Mouse (Mus musculus): ENCODE measurements around the gene Atp2b2. TPM values are rescaled to one million over a fixed set of nuclear protein-coding genes. Genes with fewer than 3 reads are reported as not detected.

Gene Atp2b2
- polyA plus RNA-seq, 1 experiment from 2014 or later, result 0.12 TPM

DNA sequence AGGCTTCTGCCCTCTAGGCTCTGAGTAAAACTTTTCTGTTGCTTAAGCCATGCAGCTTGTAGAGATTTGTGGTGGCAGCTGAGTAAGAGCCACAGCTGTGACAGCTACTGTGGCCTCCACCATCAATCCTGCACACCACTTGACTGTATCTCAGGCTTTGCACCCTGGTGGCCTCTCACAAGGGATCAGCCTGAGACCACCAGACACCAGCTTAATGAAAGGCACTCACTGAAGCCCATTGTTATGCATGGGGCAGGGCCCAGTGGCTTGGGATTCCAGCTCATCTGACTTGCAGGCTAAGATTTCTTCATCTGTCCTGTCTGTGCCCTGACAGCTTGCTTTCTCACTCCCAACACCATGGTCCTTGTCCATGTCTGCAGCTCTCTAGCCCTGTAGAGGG, 155.5 kb downstream of the Atp2b2 start:
- no peak overlapping the region for H3K4me2 ChIP-seq
- H3K27me3 ChIP-seq, result peaks cover 42% of the 10 kb centered on the region
- H3K36me3 ChIP-seq, result no peaks in the 10 kb centered on the region
- no peaks in the 10 kb centered on the region for H3K9me3 ChIP-seq
- H3K27ac ChIP-seq, result no peak overlapping the region
- H3K4me3 ChIP-seq, result no peak overlapping the region
- peaks cover 8% of the 10 kb centered on the region; the same call in 1 of the 2 replicates for H3K4me1 ChIP-seq
- H3K9ac ChIP-seq, result no peak overlapping the region
- ATAC-seq (ENCODE audit: insufficient number of reproducible peaks, low FRiP score, low TSS enrichment, low read depth), result no peak

GRCm38 (mm10) chr6:113884806-113885205, 157.6 kb downstream of the Atp2b2 start:
- no peak overlapping the region for H3K27ac ChIP-seq
- WGBS, result 72% methylated on average over 4 of the region's 4 CpGs
- H3K9ac ChIP-seq, result no peak overlapping the region
- H3K9me3 ChIP-seq, result no peaks in the 10 kb centered on the region
- ATAC-seq (ENCODE audit: insufficient number of reproducible peaks, low FRiP score, low TSS enrichment, low read depth), result no peak
- H3K36me3 ChIP-seq, result no peaks in the 10 kb centered on the region
- H3K4me3 ChIP-seq, result no peak overlapping the region
- no peaks in the 10 kb centered on the region for H3K4me1 ChIP-seq
- H3K27me3 ChIP-seq, result peaks cover 21% of the 10 kb centered on the region
- no peak overlapping the region for H3K4me2 ChIP-seq

DNA sequence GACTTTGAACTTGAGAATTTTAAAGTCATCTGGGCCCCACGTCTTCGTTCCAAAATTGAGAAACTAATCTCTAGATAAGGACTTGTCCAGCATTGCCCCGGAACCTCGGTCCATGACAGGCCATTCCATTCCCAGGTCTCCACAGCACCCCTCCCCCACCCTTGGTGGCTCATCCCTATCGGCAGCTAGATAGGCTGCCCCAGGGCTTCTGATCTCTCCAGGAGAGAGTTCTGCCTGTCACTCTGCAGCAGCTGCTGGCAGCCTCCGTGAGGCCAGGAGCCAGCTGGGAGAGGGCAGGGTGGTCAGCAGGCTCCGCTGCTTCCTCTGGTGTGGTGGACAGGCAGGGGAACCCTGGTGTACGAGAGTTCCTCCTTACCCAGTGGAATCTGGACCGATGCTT, 159.2 kb downstream of the Atp2b2 start:
- WGBS, result 52% methylated on average over 9 of the region's 9 CpGs
- Histone ChIP-seq H3K9me3 (no peaks in the 10 kb centered on the region), H3K4me2 (no peak overlapping the region), H3K27me3 (peaks cover 5% of the 10 kb centered on the region), H3K9ac (no peak overlapping the region), H3K27ac (no peak overlapping the region), H3K36me3 (no peaks in the 10 kb centered on the region), H3K4me1 (no peaks in the 10 kb centered on the region), H3K4me3 (no peak overlapping the region)
- ATAC-seq (ENCODE audit: insufficient number of reproducible peaks, low FRiP score, low TSS enrichment, low read depth), result no peak

DNA sequence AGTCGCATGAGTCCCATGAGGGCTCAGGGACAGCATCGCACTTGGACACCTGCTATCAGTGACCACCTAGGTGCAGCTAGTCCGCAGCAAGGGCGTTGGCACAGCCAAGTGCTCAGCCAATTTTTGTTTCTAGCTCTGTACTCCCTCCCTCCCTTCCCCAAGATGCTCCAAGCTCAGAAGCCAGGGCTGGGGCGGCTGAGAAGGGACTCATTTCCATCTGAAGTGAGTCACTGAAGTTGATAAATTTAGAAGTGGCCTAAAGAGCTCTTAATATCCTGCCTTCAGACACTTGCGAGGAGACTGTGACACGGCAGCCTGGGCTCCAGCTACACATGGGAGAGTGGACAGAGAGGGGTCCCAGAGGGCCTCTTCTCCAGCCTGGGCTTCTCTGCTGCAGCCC, 160.0 kb downstream of the Atp2b2 start:
- no peak overlapping the region for H3K9ac ChIP-seq
- H3K27me3 ChIP-seq, result peaks cover 3% of the 10 kb centered on the region; the same call in 1 of the 2 replicates
- H3K4me3 ChIP-seq, result no peak overlapping the region
- no peaks in the 10 kb centered on the region for H3K9me3 ChIP-seq
- no peaks in the 10 kb centered on the region for H3K4me1 ChIP-seq
- no peak overlapping the region for H3K4me2 ChIP-seq
- H3K27ac ChIP-seq, result no peak overlapping the region
- no peaks in the 10 kb centered on the region for H3K36me3 ChIP-seq
- no peak for ATAC-seq (ENCODE audit: insufficient number of reproducible peaks, low FRiP score, low TSS enrichment, low read depth)
- WGBS, result 69% methylated on average over 7 of the region's 7 CpGs

DNA sequence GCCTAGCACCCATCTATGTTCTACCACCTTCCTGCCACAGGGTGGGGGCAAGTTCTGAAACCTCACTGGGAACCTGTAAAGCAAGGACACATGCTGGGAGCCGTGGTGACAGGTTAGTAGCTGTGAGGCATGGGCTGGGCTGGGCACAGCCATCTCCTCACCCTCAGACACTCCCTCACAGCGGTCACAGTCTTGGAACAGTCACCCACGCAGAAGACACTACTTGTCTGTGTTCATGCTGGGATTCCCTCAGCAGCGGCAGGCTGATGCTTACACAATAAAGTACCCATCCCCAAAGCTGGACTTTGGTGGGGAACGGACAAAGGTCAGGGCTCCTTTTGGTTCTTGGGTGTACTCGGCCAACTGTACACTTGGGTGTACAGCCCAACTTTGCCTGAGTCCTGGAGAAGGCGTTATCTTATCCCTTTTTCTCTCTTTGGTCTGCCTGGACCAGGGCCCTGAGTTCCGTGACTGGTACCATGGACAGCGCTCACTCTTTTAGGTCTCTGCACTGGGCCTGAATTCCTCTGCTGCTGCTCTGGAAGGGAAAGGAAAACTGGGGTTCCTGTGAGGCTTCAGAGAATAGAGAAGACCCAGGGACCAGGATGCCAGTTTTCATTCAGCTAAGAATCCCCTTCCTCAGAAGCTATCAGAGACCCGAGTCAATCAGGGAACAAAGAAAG, 160.7 kb downstream of the Atp2b2 start:
- H3K27ac ChIP-seq, result no peak overlapping the region
- ATAC-seq (ENCODE audit: insufficient number of reproducible peaks, low FRiP score, low TSS enrichment, low read depth), result no peak
- no peak overlapping the region for H3K4me2 ChIP-seq
- no peaks in the 10 kb centered on the region for H3K27me3 ChIP-seq
- no peak overlapping the region for H3K4me3 ChIP-seq
- H3K4me1 ChIP-seq, result no peaks in the 10 kb centered on the region
- no peaks in the 10 kb centered on the region for H3K9me3 ChIP-seq
- H3K9ac ChIP-seq, result no peak overlapping the region
- 55% methylated on average over 10 of the region's 10 CpGs for WGBS
- no peaks in the 10 kb centered on the region for H3K36me3 ChIP-seq

- WGBS, result 52% methylated on average over 3 of the region's 3 CpGs
- Histone ChIP-seq H3K4me2 (no peak overlapping the region), H3K4me1 (no peaks in the 10 kb centered on the region), H3K27me3 (no peaks in the 10 kb centered on the region), H3K9ac (no peak overlapping the region), H3K27ac (no peak overlapping the region), H3K4me3 (no peak overlapping the region), H3K9me3 (no peaks in the 10 kb centered on the region), H3K36me3 (no peaks in the 10 kb centered on the region)
- no peak for ATAC-seq (ENCODE audit: insufficient number of reproducible peaks, low FRiP score, low TSS enrichment, low read depth)
Measured at GRCm38 (mm10) chr6:113879366-113879765, 163.0 kb downstream of the Atp2b2 start.

- WGBS, result 80% methylated on average over 8 of the region's 8 CpGs
- no peak for ATAC-seq (ENCODE audit: insufficient number of reproducible peaks, low FRiP score, low TSS enrichment, low read depth)
- no peak overlapping the region for H3K27ac ChIP-seq
- H3K4me3 ChIP-seq, result no peak overlapping the region
- H3K4me1 ChIP-seq, result no peaks in the 10 kb centered on the region
- H3K4me2 ChIP-seq, result no peak overlapping the region
- no peak overlapping the region for H3K9ac ChIP-seq
- H3K27me3 ChIP-seq, result no peaks in the 10 kb centered on the region
- no peaks in the 10 kb centered on the region for H3K36me3 ChIP-seq
- no peaks in the 10 kb centered on the region for H3K9me3 ChIP-seq
Measured at GRCm38 (mm10) chr6:113878510-113879128, 163.8 kb downstream of the Atp2b2 start.

DNA sequence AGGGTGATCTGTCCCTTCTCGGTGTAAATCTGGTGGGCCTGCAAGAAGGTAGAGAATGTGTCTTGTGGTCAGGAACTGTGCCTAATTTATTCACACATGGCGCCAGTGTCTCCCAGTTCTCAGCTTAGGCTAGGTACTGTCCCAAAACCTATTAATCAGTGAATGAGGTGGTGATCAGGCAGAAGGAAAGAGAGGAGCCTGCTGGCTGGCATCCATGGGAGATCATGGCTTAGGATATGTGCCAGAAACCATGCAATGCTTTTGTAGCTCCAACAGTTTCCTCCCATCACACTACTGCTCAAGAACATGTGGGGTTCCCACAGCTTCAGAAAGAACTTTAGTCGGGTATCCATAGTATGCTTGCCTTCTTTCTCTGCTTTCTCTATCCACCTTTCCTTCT, 165.8 kb downstream of the Atp2b2 start:
- H3K27ac ChIP-seq, result no peak overlapping the region
- H3K4me2 ChIP-seq, result no peak overlapping the region
- no peaks in the 10 kb centered on the region for H3K36me3 ChIP-seq
- no peaks in the 10 kb centered on the region for H3K27me3 ChIP-seq
- no peak overlapping the region for H3K4me3 ChIP-seq
- H3K9ac ChIP-seq, result no peak overlapping the region
- ATAC-seq (ENCODE audit: insufficient number of reproducible peaks, low FRiP score, low TSS enrichment, low read depth), result no peak
- H3K9me3 ChIP-seq, result no peaks in the 10 kb centered on the region
- no peaks in the 10 kb centered on the region for H3K4me1 ChIP-seq
- WGBS, result 78% methylated on average over 3 of the region's 3 CpGs

- no peaks in the 10 kb centered on the region for H3K27me3 ChIP-seq
- 68% methylated on average over 2 of the region's 2 CpGs for WGBS
- H3K9me3 ChIP-seq, result no peaks in the 10 kb centered on the region
- ATAC-seq (ENCODE audit: insufficient number of reproducible peaks, low FRiP score, low TSS enrichment, low read depth), result no peak
- H3K36me3 ChIP-seq, result no peaks in the 10 kb centered on the region
- no peak overlapping the region for H3K4me2 ChIP-seq
- H3K9ac ChIP-seq, result no peak overlapping the region
- no peaks in the 10 kb centered on the region for H3K4me1 ChIP-seq
- no peak overlapping the region for H3K27ac ChIP-seq
- H3K4me3 ChIP-seq, result no peak overlapping the region
Measured at GRCm38 (mm10) chr6:113875201-113875600, 167.2 kb downstream of the Atp2b2 start.

DNA sequence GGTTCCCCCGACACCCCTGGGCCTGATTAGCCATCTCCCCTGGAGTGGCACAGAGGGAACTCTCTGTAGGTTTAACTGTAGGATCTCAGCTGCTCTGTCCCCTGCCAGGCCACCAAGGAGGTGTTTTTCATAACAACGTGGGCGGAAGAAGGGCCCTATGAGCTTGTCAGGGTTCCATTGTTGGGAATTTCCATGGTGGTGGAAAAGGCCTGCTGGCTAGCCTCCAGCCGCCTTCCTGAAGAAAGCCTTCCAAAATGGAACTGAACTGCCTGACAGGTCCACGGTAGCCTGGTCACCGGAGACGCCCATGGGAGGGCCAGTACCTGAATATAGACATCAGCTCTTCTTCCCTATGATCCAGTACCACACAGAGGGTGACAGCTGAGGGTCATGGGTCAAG, 169.8 kb downstream of the Atp2b2 start:
- H3K27ac ChIP-seq, result no peak overlapping the region
- no peaks in the 10 kb centered on the region for H3K27me3 ChIP-seq
- 67% methylated on average over 7 of the region's 7 CpGs for WGBS
- H3K9me3 ChIP-seq, result no peaks in the 10 kb centered on the region
- H3K9ac ChIP-seq, result no peak overlapping the region
- H3K4me1 ChIP-seq, result no peaks in the 10 kb centered on the region
- H3K4me3 ChIP-seq, result no peak overlapping the region
- ATAC-seq (ENCODE audit: insufficient number of reproducible peaks, low FRiP score, low TSS enrichment, low read depth), result no peak
- H3K4me2 ChIP-seq, result no peak overlapping the region
- H3K36me3 ChIP-seq, result no peaks in the 10 kb centered on the region

- H3K4me2 ChIP-seq, result no peak overlapping the region
- no peaks in the 10 kb centered on the region for H3K9me3 ChIP-seq
- no peaks in the 10 kb centered on the region for H3K36me3 ChIP-seq
- H3K4me1 ChIP-seq, result no peaks in the 10 kb centered on the region
- ATAC-seq (ENCODE audit: insufficient number of reproducible peaks, low FRiP score, low TSS enrichment, low read depth), result no peak
- H3K27ac ChIP-seq, result no peak overlapping the region
- no peak overlapping the region for H3K4me3 ChIP-seq
- H3K27me3 ChIP-seq, result no peaks in the 10 kb centered on the region
- 74% methylated on average over 9 of the region's 9 CpGs for WGBS
- no peak overlapping the region for H3K9ac ChIP-seq
Measured at GRCm38 (mm10) chr6:113870775-113871174, 171.6 kb downstream of the Atp2b2 start.

GRCm38 (mm10) chr6:113868552-113868951, 173.9 kb downstream of the Atp2b2 start:
- H3K27me3 ChIP-seq, result no peaks in the 10 kb centered on the region
- WGBS, result 81% methylated on average over 6 of the region's 6 CpGs
- H3K9me3 ChIP-seq, result no peaks in the 10 kb centered on the region
- no peak overlapping the region for H3K27ac ChIP-seq
- no peak for ATAC-seq (ENCODE audit: insufficient number of reproducible peaks, low FRiP score, low TSS enrichment, low read depth)
- H3K36me3 ChIP-seq, result no peaks in the 10 kb centered on the region
- H3K9ac ChIP-seq, result no peak overlapping the region
- no peaks in the 10 kb centered on the region for H3K4me1 ChIP-seq
- no peak overlapping the region for H3K4me3 ChIP-seq
- no peak overlapping the region for H3K4me2 ChIP-seq

Measured in limb, embryonic 15.5 days (tissue).